Mouse (Mus musculus) forebrain, embryonic 15.5 days (tissue): ENCODE measurements at regions not wholly inside any gene's neighbourhood (a gene's known extent, or its start where the extent isn't known, plus 50 kb on each side); places are given as distances from the start of the nearest gene placed in this dataset. TPM values are rescaled to one million over a fixed set of nuclear protein-coding genes. Genes with fewer than 3 reads are reported as not detected.

Experiments used
- ATAC-seq: fragments of 200-750 bp; cut with Nextera tagmentation; replicated peaks from 2 replicates; pipeline ENCODE4 v1.8.0; 2017; ENCODE audit warnings: mild to moderate bottlenecking, moderate TSS enrichment, moderate library complexity
- H3K27ac ChIP-seq: fragments of 300-500 bp; sonication (generic); replicated peaks from 2 replicates; pipeline ENCODE4 v1.5.1; 2015; ENCODE audit warnings: mild to moderate bottlenecking, inconsistent platforms
- H3K27me3 ChIP-seq: fragments of 300-500 bp; sonication (generic); 2 replicates; pipeline ENCODE4 v1.6.1; 2015; ENCODE audit warnings: inconsistent platforms
- H3K36me3 ChIP-seq: fragments of 300-500 bp; sonication (generic); 2 replicates; pipeline ENCODE4 v1.6.1; 2015; ENCODE audit warnings: mild to moderate bottlenecking, inconsistent platforms
- H3K4me1 ChIP-seq: fragments of 300-500 bp; sonication (generic); 2 replicates; pipeline ENCODE4 v1.6.1; 2015; ENCODE audit warnings: inconsistent platforms
- H3K4me2 ChIP-seq: fragments of 300-500 bp; sonication (generic); replicated peaks from 2 replicates; pipeline ENCODE4 v1.6.1; 2015; ENCODE audit warnings: mild to moderate bottlenecking, inconsistent platforms
- H3K4me3 ChIP-seq: fragments of 300-500 bp; sonication (generic); 2 replicates; pipeline ENCODE4 v1.5.1; 2015; ENCODE audit warnings: mild to moderate bottlenecking, inconsistent platforms
- H3K9ac ChIP-seq: fragments of 300-500 bp; sonication (generic); replicated peaks from 2 replicates; pipeline ENCODE4 v1.6.1; 2015; ENCODE audit warnings: mild to moderate bottlenecking, inconsistent platforms
- H3K9me3 ChIP-seq: fragments of 300-500 bp; sonication (generic); 2 replicates; pipeline ENCODE4 v1.6.1; 2016; ENCODE audit warnings: inconsistent platforms
- whole genome bisulfite sequencing: fragments of 180-500 bp; shearing (Covaris S2); methylation state at CpG from one replicate; pipeline ENCODE4 v1.1.7; 2015; ENCODE audit warnings: mixed read lengths; 5-methylcytosine and 5-hydroxymethylcytosine counted together
- microRNA counts: library from miRNA; unstranded; fragments of <30 nt; microRNA quantifications from one replicate; lab custom pipeline; 2016
- microRNA-seq: library from miRNA; unstranded; fragments of <30 nt; microRNA quantifications from one replicate; pipeline ENCODE4, GENCODE M21; 2016

- 77% methylated on average over 2 of the region's 2 CpGs for WGBS
These were observed 115.7 kb upstream of the Ell2 start for GRCm38 (mm10) chr13:75590836-75591235.

DNA sequence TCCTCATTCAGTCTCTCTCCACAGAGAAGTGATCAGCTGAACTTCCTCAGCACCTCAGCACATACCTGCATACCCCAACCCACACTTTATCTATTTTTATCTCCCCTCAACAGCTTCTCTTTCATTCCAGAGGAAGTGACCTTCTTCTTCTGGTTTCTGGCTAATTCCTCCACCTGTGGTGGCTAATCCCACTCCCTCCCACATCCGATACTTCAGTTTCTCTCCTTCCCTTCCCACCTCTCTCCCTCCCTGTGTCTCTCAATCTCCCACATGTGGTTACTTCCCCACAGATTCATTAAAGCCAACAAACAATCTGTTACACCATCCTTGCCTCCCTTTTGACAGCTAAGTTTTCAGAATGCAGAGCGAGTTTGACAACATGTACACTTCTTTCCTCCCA, 109.7 kb upstream of the Ell2 start:
- no peaks in the 10 kb centered on the region for H3K4me1 ChIP-seq
- WGBS, result 86% methylated on average over 2 of the region's 2 CpGs
- no peak overlapping the region for H3K27ac ChIP-seq
- H3K4me3 ChIP-seq, result no peak overlapping the region
- H3K9ac ChIP-seq, result no peak overlapping the region
- no peaks in the 10 kb centered on the region for H3K9me3 ChIP-seq
- no peak for ATAC-seq
- no peak overlapping the region for H3K4me2 ChIP-seq
- H3K27me3 ChIP-seq, result no peaks in the 10 kb centered on the region
- H3K36me3 ChIP-seq, result no peaks in the 10 kb centered on the region

More at GRCm38 (mm10) chr13:75590836-75591235, 115.7 kb upstream of the Ell2 start:
- no peaks in the 10 kb centered on the region for H3K27me3 ChIP-seq
- no peaks in the 10 kb centered on the region for H3K4me1 ChIP-seq
- no peak overlapping the region for H3K9ac ChIP-seq
- no peak overlapping the region for H3K4me2 ChIP-seq
- H3K9me3 ChIP-seq, result no peaks in the 10 kb centered on the region
- H3K4me3 ChIP-seq, result no peak overlapping the region
- ATAC-seq, result no peak
- H3K36me3 ChIP-seq, result no peaks in the 10 kb centered on the region
- H3K27ac ChIP-seq, result no peak overlapping the region

DNA sequence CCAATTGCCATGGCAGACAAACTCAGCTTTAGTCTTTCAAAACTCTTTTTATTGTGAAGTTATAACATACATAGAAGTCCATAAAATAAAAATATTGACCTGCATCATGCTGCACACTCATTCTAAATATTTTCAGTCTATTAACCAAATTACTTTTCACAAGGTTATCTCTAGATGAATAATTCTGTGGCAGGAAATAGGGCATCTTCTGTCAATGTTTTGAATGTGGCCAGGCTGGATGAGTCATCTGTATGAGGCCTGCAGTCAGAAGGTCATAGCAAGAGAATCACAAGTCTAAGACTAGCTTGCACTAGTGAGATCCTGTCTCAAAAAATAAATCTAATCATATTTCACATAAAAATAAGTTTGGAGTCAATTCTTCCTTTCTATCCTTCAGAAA, 108.4 kb upstream of the Ell2 start:
- no peak overlapping the region for H3K4me2 ChIP-seq
- no peak overlapping the region for H3K27ac ChIP-seq
- H3K4me3 ChIP-seq, result no peak overlapping the region
- H3K9me3 ChIP-seq, result no peaks in the 10 kb centered on the region
- no peaks in the 10 kb centered on the region for H3K27me3 ChIP-seq
- no peak overlapping the region for H3K9ac ChIP-seq
- no peaks in the 10 kb centered on the region for H3K4me1 ChIP-seq
- H3K36me3 ChIP-seq, result no peaks in the 10 kb centered on the region
- ATAC-seq, result no peak

GRCm38 (mm10) chr13:75598675-75599074, 107.9 kb upstream of the Ell2 start:
- Histone ChIP-seq H3K4me2 (no peak overlapping the region), H3K4me1 (no peaks in the 10 kb centered on the region), H3K36me3 (no peaks in the 10 kb centered on the region), H3K9me3 (no peaks in the 10 kb centered on the region), H3K4me3 (no peak overlapping the region), H3K27ac (no peak overlapping the region), H3K9ac (no peak overlapping the region), H3K27me3 (no peaks in the 10 kb centered on the region)
- ATAC-seq, result no peak
- 96% methylated on average over 1 of the region's 1 CpGs for WGBS

DNA sequence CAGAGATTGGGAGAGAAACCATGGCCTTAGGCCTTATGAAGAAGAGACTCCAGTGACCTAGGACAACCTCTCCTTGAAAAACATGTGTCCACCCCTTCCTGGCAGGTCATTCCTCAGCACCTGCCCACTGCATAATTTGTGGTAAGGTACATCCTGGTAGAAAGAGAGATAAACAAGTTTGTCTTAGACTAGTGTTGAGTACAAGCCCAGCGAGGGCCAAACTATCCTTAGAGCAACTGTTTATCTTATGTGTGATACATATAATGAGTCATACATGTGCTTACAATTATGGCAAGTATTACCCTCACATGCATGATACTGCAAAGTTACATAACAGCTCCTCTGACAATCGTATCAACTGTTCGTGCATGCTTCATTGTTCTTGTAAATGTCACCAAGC, 83.3 kb upstream of the Ell2 start:
- Histone ChIP-seq H3K27ac (no peak overlapping the region), H3K36me3 (no peaks in the 10 kb centered on the region), H3K27me3 (no peaks in the 10 kb centered on the region), H3K4me3 (no peak overlapping the region), H3K4me2 (no peak overlapping the region), H3K4me1 (no peaks in the 10 kb centered on the region), H3K9me3 (no peaks in the 10 kb centered on the region), H3K9ac (no peak overlapping the region)
- ATAC-seq, result no peak
- WGBS, result 86% methylated on average over 3 of the region's 3 CpGs

GRCm38 (mm10) chr13:75627405-75627804, 79.2 kb upstream of the Ell2 start:
- no peak for ATAC-seq
- H3K4me3 ChIP-seq, result no peak overlapping the region
- WGBS, result 80% methylated on average over 1 of the region's 1 CpGs
- H3K9me3 ChIP-seq, result no peaks in the 10 kb centered on the region
- H3K36me3 ChIP-seq, result no peaks in the 10 kb centered on the region
- H3K27me3 ChIP-seq, result no peaks in the 10 kb centered on the region
- H3K9ac ChIP-seq, result no peak overlapping the region
- H3K4me2 ChIP-seq, result no peak overlapping the region
- H3K27ac ChIP-seq, result no peak overlapping the region
- H3K4me1 ChIP-seq, result no peaks in the 10 kb centered on the region

GRCm38 (mm10) chr13:75631048-75631447, 75.5 kb upstream of the Ell2 start:
- Histone ChIP-seq H3K4me2 (no peak overlapping the region), H3K9ac (no peak overlapping the region), H3K4me3 (no peak overlapping the region), H3K4me1 (no peaks in the 10 kb centered on the region), H3K9me3 (no peaks in the 10 kb centered on the region), H3K36me3 (no peaks in the 10 kb centered on the region), H3K27me3 (no peaks in the 10 kb centered on the region), H3K27ac (no peak overlapping the region)
- WGBS, result 93% methylated on average over 1 of the region's 1 CpGs
- no peak for ATAC-seq

DNA sequence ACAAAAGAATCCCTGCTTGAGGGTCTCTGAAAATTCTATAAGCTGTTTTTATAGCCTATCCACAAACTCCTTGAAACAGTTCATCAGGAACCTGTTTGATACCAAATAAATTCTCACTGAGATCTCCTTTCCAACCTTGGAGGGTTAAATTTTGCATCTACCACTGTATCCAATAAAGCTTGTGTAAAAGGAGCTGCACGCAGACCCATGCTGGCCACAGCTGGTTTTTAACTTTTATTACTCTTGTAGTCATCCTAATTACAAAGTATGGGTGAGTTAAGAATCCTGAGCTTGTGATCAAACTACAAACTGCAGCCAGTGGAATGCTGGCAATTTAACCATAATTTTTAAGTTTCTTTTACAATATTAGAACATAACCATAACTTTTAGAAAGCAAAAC, 59.0 kb upstream of the Ell2 start:
- no peak overlapping the region for H3K4me2 ChIP-seq
- H3K9ac ChIP-seq, result no peak overlapping the region
- 59% methylated on average over 1 of the region's 1 CpGs for WGBS
- no peaks in the 10 kb centered on the region for H3K36me3 ChIP-seq
- no peaks in the 10 kb centered on the region for H3K4me1 ChIP-seq
- no peak for ATAC-seq
- H3K4me3 ChIP-seq, result no peak overlapping the region
- no peaks in the 10 kb centered on the region for H3K9me3 ChIP-seq
- no peak overlapping the region for H3K27ac ChIP-seq
- H3K27me3 ChIP-seq, result no peaks in the 10 kb centered on the region

DNA sequence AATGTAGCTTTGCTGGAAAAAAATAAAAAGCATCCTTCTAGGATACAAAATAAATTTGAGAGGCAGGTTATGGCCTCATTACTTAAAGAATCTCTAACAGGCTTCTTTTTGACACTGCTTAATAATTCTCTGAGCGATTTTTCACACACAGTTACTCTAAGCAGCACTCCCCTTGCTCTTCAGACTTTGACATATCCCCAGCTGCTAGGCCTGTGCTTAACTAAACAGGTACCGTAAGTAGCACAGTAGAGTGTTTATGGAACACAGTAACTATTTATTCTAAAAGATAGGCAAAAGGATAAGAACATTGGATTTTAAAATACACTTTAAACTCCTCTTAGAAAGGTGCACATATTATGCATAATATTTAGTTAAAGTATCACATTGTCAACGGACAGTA, 54.6 kb upstream of the Ell2 start:
- Histone ChIP-seq H3K4me3 (no peak overlapping the region), H3K36me3 (no peaks in the 10 kb centered on the region), H3K27me3 (no peaks in the 10 kb centered on the region), H3K9me3 (no peaks in the 10 kb centered on the region), H3K27ac (no peak overlapping the region), H3K4me2 (no peak overlapping the region), H3K9ac (no peak overlapping the region), H3K4me1 (no peaks in the 10 kb centered on the region)
- ATAC-seq, result no peak
- WGBS, result 84% methylated on average over 3 of the region's 3 CpGs

DNA sequence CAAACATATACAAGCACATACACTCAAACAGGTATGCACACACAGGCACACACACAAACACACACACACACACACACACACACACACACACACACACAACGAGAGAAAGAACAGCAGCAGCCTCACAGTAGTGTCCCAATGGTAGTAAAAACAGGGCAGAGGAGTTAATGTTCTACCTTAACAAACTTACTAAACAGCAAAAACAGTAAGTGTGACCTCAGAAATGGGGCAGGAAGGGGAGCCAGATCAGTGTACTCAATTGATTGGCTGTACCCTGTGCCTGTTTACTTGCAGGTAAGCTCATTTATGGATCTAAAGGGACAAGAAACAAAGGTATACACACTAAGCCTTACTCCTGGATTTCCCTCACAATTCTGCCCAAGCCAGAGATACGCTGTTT, 53.6 kb upstream of the Ell2 start:
- Histone ChIP-seq H3K9ac (no peak overlapping the region), H3K36me3 (no peaks in the 10 kb centered on the region), H3K9me3 (no peaks in the 10 kb centered on the region), H3K27me3 (no peaks in the 10 kb centered on the region), H3K4me3 (no peak overlapping the region), H3K27ac (no peak overlapping the region), H3K4me2 (no peak overlapping the region), H3K4me1 (no peaks in the 10 kb centered on the region)
- WGBS, result 88% methylated on average over 2 of the region's 2 CpGs
- ATAC-seq, result no peak

MicroRNAs in the stretch of these regions (microRNA counts, 519-probe panel; counts per million panel counts)
- microRNA mmu-miR-682 (lab: Ali Mortazavi, UCI), result 2,245 counts per million, percentile 39 among the panel's probes with 10 or more counts

Small RNA genes lying in the stretch of these regions (microRNA-seq; reads per million reads assigned to microRNA genes)
- not detected for gene Mir682
